Mouse (Mus musculus): ENCODE measurements at regions not wholly inside any gene's neighbourhood (a gene's known extent, or its start where the extent isn't known, plus 50 kb on each side); places are given as distances from the start of the nearest gene placed in this dataset.

DNA sequence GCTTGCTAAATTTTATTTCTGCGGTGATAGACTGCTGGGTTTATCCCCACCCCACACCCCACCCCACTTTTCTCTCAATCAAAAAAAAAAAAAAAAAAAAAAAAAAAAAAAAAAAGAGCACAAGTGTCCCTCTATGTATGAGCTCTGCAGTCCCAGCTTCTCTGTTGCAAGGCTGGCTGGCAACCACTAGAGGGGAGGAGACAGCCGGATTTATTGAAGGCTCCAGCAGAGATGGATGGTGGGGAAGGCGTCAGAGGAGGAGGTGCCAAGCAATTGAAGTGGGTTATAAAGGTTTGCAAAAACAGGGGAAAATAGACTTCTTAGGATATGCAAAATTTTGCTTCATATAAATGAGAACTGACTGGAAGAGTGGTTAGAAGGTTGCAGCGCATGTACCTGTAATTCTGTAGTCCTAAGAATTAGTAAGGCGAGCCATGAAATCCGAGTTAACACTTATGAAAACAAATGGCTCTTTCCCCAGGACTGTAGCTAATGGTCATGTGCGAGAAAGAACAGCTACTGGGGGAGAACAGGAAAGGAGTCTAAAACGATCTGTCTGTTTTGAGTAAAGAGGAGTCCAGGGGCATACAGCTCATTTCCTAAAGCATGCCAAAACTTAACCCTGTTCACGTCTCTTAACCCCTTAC, 885.1 kb upstream of the Pou3f3 start:
- DNase-seq = peak; percentile 66

GRCm38 (mm10) chr1:41811130-41811529, 884.4 kb upstream of the Pou3f3 start:
- DNase-seq = no peak

GRCm38 (mm10) chr1:41812071-41812470, 883.5 kb upstream of the Pou3f3 start:
- DNase-seq = no peak

- DNase-seq = no peak
Measured at GRCm38 (mm10) chr1:41814032-41815005, 881.2 kb upstream of the Pou3f3 start.

DNA sequence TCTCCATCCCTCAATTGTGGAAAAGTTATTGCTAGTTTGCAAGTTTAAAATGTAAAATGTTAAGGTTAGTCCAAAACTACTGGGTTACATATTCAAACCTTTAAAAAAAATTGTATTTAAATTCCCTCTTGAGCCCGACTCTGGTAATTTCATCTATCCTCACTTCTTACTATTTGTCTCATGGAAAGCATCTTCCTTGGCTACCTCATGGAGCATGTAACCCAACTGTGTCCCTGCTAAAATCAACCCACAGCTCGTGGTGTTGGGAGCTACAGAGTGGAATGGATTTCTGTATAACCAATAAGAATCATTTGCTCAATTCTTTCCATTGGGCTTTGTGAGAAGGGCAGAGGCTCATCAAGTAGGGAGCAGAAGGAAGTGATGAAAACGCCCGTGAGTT, 880.5 kb upstream of the Pou3f3 start:
- no peak for DNase-seq

DNA sequence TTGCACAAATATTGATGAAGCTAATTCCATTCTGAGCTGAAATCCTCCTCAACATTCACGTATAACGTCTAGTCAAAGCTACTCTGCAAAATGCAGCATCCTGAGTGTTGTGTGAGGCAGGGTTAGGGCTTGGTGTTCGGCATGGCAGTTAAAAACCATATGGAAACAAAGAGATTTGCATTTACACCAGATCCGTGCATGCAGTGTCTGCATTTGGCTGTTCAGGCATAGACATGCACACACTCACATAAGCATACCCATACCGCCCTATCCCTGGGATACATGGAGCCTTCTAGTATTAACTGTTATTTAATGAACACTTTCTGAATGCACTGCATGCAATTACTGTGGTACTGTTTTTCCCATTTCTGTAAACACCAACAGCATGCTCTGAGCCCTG, 872.8 kb upstream of the Pou3f3 start:
- no peak for DNase-seq

DNA sequence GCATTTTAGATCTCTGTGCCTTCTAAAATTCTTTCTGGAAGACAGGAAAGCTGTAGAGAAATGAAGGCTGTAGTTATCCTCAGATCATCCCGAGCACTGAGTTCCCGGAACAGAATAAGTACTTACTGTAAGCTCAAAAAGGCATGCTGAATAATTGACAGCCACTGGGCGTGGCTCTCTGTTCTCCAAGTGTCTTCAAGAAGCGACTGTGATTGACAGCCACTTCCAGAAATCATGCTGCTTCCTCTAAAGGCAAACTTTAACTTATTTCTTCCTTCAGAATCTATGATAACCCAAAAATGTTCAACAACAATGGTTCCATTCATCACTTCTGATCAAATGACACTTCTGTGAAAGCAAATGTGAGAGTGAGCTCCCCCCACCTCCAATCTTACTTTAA, 870.3 kb upstream of the Pou3f3 start:
- no peak for DNase-seq

GRCm38 (mm10) chr1:41831641-41832040, 863.9 kb upstream of the Pou3f3 start:
- DNase-seq = no peak

Data from adrenal gland, postnatal 14 days (tissue).